Mouse (Mus musculus) urinary bladder, postnatal 10 days (tissue): Measurements from ENCODE around the gene Olfr686.

Experiments used
- DNase-seq: peaks from one replicate; pipeline ENCODE4 v3.0.0; 2022; ENCODE audit warnings: low spot score

The Olfr686 gene

GRCm38 (mm10) chr7:105207385-105207784 lies at the start of gene Olfr686:
TSS of gene Olfr686 (minus strand) at chr7:105207485.
- DNase-seq, result no peak

GRCm38 (mm10) chr7:105256656-105257055 lies 49.4 kb upstream of the Olfr686 start:
- no peak for DNase-seq

DNA sequence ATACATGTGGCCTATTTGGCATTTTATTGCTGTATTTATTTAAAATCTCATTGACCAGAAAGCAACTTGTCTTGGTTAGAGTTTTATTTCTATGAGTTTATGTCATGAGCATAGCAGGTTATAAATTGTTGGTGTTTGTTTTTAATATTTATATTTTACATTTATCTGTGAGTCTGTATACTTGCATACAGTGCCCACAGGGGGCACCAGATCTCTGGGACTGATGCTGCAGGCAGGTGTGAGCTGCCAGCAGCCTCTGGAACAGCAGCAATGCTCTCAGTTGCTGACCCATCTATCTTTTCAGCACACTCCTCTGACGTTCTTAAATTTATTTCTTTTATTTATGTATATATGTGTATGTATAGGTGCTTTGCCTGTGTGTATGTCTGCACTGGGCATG lies 40.9 kb upstream of the Olfr686 start:
- no peak for DNase-seq

- DNase-seq, result no peak
Observed at GRCm38 (mm10) chr7:105247671-105248070, 40.4 kb upstream of the Olfr686 start.

DNA sequence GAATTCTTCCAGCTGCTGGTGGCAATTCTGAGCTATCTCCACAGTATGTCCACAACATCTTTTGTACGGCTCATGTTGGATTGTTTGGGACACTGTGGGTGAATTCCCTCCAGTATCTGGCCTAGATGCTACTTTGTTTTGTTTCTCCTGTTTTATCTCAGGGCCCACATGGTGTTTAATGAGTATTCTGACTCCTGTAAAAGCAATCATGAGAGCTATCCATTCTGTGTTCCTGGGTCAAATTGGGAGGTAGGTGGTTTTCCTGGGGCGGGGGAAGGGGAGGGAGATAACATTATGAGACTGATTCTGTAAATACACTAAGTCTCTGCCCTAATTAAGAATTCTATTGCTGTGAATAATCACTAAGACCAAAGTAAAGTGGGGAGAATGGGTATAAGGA lies 22.1 kb upstream of the Olfr686 start:
- DNase-seq, result no peak

- DNase-seq, result no peak
Observed at GRCm38 (mm10) chr7:105228138-105228537, 20.9 kb upstream of the Olfr686 start.

GRCm38 (mm10) chr7:105226703-105227102 lies 19.4 kb upstream of the Olfr686 start:
- DNase-seq, result no peak

DNA sequence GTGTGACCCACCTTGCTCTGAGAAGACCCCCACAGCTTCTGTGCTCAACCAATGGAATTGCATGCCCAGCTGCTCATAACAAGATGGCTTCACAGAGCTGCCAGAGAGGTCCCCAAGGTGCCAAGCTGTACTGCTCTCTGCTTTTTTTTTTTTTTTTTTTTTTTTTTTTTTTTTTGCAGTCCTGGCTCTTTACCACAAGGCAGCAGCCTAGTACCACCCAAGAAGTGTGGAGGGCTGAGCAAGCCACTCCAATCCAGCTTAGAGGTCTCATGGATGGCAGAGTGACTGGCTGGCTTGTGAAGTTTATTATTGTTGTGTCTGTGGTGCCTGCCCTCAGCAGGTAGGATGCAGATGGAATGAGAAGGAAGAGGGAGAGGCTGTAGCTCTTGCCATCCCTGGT lies 18.8 kb upstream of the Olfr686 start:
- no peak for DNase-seq

- DNase-seq, result no peak
Observed at GRCm38 (mm10) chr7:105218281-105218680, 11.0 kb upstream of the Olfr686 start.

DNA sequence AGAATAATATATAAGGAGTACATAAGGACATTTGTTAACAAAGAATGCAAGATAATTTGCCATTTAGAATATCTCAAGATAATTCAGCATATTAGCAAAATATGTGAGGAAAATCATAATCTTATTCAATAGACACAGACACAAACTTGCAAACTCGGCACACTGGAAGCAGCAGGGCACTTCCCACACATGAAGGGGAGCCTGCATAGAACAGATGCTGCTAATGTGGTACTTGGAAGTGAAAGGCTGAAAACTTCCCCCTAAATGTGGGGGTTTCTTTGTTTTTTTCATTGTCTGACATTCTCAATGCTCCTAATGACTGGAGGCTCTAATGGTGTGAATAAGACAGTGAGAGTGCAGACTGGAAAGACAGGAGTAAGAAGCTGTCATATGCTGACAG lies 7.5 kb upstream of the Olfr686 start:
- DNase-seq, result no peak

DNA sequence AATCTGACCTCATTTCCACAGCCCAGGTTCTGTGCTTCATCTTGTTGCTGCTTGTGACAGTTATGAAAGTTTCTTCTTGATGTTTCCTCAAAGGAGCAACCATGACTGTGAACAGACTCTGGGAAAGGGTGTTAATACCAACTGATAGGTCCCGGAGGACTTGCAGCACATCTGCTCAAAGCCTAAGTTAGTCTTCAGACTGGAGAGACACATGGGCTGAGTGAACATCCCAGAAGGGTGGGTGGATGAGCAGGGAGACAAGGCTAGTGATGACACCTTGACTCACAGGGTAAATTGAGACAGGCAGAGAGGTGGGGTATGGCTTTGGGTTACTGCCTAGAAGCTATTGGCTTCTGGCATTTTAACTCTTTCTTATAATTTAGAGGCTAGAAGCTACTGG lies 21.4 kb downstream of the Olfr686 start, which contains the start of gene Olfr685:
Olfr685 (minus strand) TSS at position 101 of the 400 bp plus-strand sequence.
- DNase-seq, result no peak

GRCm38 (mm10) chr7:105170773-105171172 lies 36.5 kb downstream of the Olfr686 start:
- DNase-seq, result no peak

- DNase-seq, result no peak
Observed at GRCm38 (mm10) chr7:105163553-105163952, 43.7 kb downstream of the Olfr686 start, which contains the start of gene Olfr684. TSS of gene Olfr684 (minus strand) at chr7:105163653.
